Mouse (Mus musculus) intestine, postnatal 0 days (tissue): ENCODE data around the gene Sh3gl1. TPM values are rescaled to one million over a fixed set of nuclear protein-coding genes. Genes with fewer than 3 reads are reported as not detected.
A peak's percentile ranks its signal among the peaks of the same experiment; 100 is the strongest.

Experiments
- ATAC-seq: fragments of 200-750 bp; cut with Nextera tagmentation; 2 replicates; pipeline ENCODE4 v1.8.0; 2017; ENCODE audit warnings: mild to moderate bottlenecking, moderate TSS enrichment, moderate library complexity
- H3K27ac ChIP-seq: fragments of 300-500 bp; sonication (generic); 2 replicates; pipeline ENCODE4 v1.5.1; 2014; ENCODE audit warnings: mild to moderate bottlenecking, low read depth, low read length, moderate library complexity
- H3K27me3 ChIP-seq: fragments of 300-500 bp; sonication (generic); replicated peaks from 2 replicates; pipeline ENCODE4 v1.6.1; 2014; ENCODE audit warnings: low read length, mixed read lengths; ENCODE audit not compliant: control insufficient read depth, insufficient read depth
- H3K36me3 ChIP-seq: fragments of 300-500 bp; sonication (generic); 2 replicates; pipeline ENCODE4 v1.6.1; 2014; ENCODE audit warnings: mild to moderate bottlenecking, moderate library complexity; ENCODE audit not compliant: control insufficient read depth, insufficient read depth
- H3K4me1 ChIP-seq: fragments of 300-500 bp; sonication (generic); replicated peaks from 2 replicates; pipeline ENCODE4 v1.6.1; 2014; ENCODE audit warnings: antibody characterized with exemption, low read length, mixed read lengths; ENCODE audit not compliant: control insufficient read depth, insufficient read depth
- H3K4me2 ChIP-seq: fragments of 300-500 bp; sonication (generic); replicated peaks from 2 replicates; pipeline ENCODE4 v1.6.1; 2014; ENCODE audit warnings: low read depth, mild to moderate bottlenecking, moderate library complexity
- H3K4me3 ChIP-seq: fragments of 300-500 bp; sonication (generic); 2 replicates; pipeline ENCODE4 v1.5.1; 2014; ENCODE audit warnings: low read depth, low read length
- H3K9ac ChIP-seq: fragments of 300-500 bp; sonication (generic); 2 replicates; pipeline ENCODE4 v1.6.1; 2014; ENCODE audit warnings: mild to moderate bottlenecking, low read depth, low read length
- H3K9me3 ChIP-seq: fragments of 300-500 bp; sonication (generic); 2 replicates; pipeline ENCODE4 v1.6.1; 2016; ENCODE audit warnings: mixed run types; ENCODE audit not compliant: control insufficient read depth
- CTCF ChIP-seq: sonication (generic); IDR thresholded peaks from 2 replicates; pipeline ENCODE4 v1.5.1; 2016; ENCODE audit warnings: low read depth, mild to moderate bottlenecking, control low read depth, antibody characterized with exemption, moderate library complexity
- WGBS: fragments of 180-500 bp; shearing (Covaris S2); extraction: QIAGEN DNeasy Blood & Tissue Kit; methylation state at CpG from one replicate; pipeline ENCODE4 v1.1.7; 2014; 5-methylcytosine and 5-hydroxymethylcytosine counted together
- polyA plus RNA-seq: library from polyadenylated mRNA; unstranded; fragments of >200 nt; fragmentation: Nextera tagmentation; extraction: Ambion mirVana; gene quantifications from 2 replicates; pipeline ENCODE4 v1.2.1, GENCODE M21; 2015

Sh3gl1 gene
- polyA plus RNA-seq, 1 experiment from 2014 or later = 97.0 TPM

GRCm38 (mm10) chr17:55969966-55970891 lies 66.2 kb downstream of the Sh3gl1 start, which contains the start of gene Shd:
Shd (plus strand) TSS chr17:55970467.
- no peak for TF ChIP-seq CTCF
- H3K4me2 ChIP-seq = peak within 1 kb of the TSS; percentile 66
- no peaks in the 10 kb centered on the region for H3K9me3 ChIP-seq
- 9% methylated on average over 55 of the region's 55 CpGs for WGBS
- H3K4me3 ChIP-seq = peak within 1 kb of the TSS; percentile 38
- H3K27ac ChIP-seq = no peak within 1 kb of the TSS
- peaks cover 19% of the 10 kb centered on the region for H3K36me3 ChIP-seq
- H3K9ac ChIP-seq = peak within 1 kb of the TSS; percentile 43
- H3K27me3 ChIP-seq = peaks cover 20% of the 10 kb centered on the region
- ATAC-seq = 0 out of 2 replicates have a peak, but pooled peaks have one; percentile 15
- 0 out of 2 replicates have a peak, but pooled peaks cover 4% of the 10 kb centered on the region for H3K4me1 ChIP-seq

GRCm38 (mm10) chr17:55969560-55969959 lies 66.9 kb downstream of the Sh3gl1 start:
- H3K4me3 ChIP-seq = no peak overlapping the region
- H3K9me3 ChIP-seq = no peaks in the 10 kb centered on the region
- peaks cover 26% of the 10 kb centered on the region for H3K36me3 ChIP-seq
- TF ChIP-seq CTCF = no peak
- H3K27ac ChIP-seq = no peak overlapping the region
- H3K4me1 ChIP-seq = 0 out of 2 replicates have a peak, but pooled peaks cover 4% of the 10 kb centered on the region
- ATAC-seq = no peak
- H3K9ac ChIP-seq = no peak overlapping the region
- H3K27me3 ChIP-seq = peaks cover 20% of the 10 kb centered on the region
- H3K4me2 ChIP-seq = no peak overlapping the region; the same call in 1 of the 2 replicates
- WGBS = 38% methylated on average over 14 of the region's 14 CpGs

GRCm38 (mm10) chr17:55968210-55968609 lies 68.2 kb downstream of the Sh3gl1 start:
- WGBS = 73% methylated on average over 7 of the region's 7 CpGs
- no peak for TF ChIP-seq CTCF
- H3K36me3 ChIP-seq = peaks cover 32% of the 10 kb centered on the region

GRCm38 (mm10) chr17:55967186-55967585 lies 69.2 kb downstream of the Sh3gl1 start:
- TF ChIP-seq CTCF = no peak
- Histone ChIP-seq H3K4me2 (no peak overlapping the region), H3K4me1 (0 out of 2 replicates have a peak, but pooled peaks cover 4% of the 10 kb centered on the region), H3K9me3 (no peaks in the 10 kb centered on the region), H3K4me3 (no peak overlapping the region), H3K36me3 (peaks cover 35% of the 10 kb centered on the region), H3K9ac (no peak overlapping the region), H3K27ac (no peak overlapping the region), H3K27me3 (peaks cover 20% of the 10 kb centered on the region)
- ATAC-seq = no peak
- 95% methylated on average over 4 of the region's 4 CpGs for WGBS

More at GRCm38 (mm10) chr17:55968210-55968609, 68.2 kb downstream of the Sh3gl1 start:
- Histone ChIP-seq H3K4me2 (no peak overlapping the region), H3K9me3 (no peaks in the 10 kb centered on the region), H3K27ac (no peak overlapping the region), H3K4me3 (no peak overlapping the region), H3K9ac (no peak overlapping the region), H3K27me3 (peaks cover 20% of the 10 kb centered on the region), H3K4me1 (0 out of 2 replicates have a peak, but pooled peaks cover 4% of the 10 kb centered on the region)
- ATAC-seq = no peak

Other genes with a start within 250 kb of the Sh3gl1 start
- gene Zfp119a, start 157.7 kb downstream of the Sh3gl1 start, polyA plus RNA-seq = 4.9 and 5.1 TPM in 2 replicates
- gene Zfp959, start 144.5 kb downstream of the Sh3gl1 start, polyA plus RNA-seq = 4.8 and 5.0 TPM in 2 replicates
- 3.4 and 3.7 TPM in 2 replicates for gene Zfp119b, start 87.1 kb downstream of the Sh3gl1 start, polyA plus RNA-seq
- 1.5 and 1.6 TPM in 2 replicates for gene Ebi3, start 84.0 kb downstream of the Sh3gl1 start, polyA plus RNA-seq
- gene Yju2, start 77.5 kb downstream of the Sh3gl1 start, polyA plus RNA-seq = 10.2 and 10.9 TPM in 2 replicates
- 2.7 and 2.9 TPM in 2 replicates for gene Shd, start 66.2 kb downstream of the Sh3gl1 start, polyA plus RNA-seq
- gene Fsd1, start 50.1 kb downstream of the Sh3gl1 start, polyA plus RNA-seq = 3.6 and 4.2 TPM in 2 replicates
- 82.8 and 84.5 TPM in 2 replicates for gene Stap2, start 31.1 kb downstream of the Sh3gl1 start, polyA plus RNA-seq
- gene Mpnd, start 30.9 kb downstream of the Sh3gl1 start, polyA plus RNA-seq = 41.4 and 43.0 TPM in 2 replicates
- 4.8 and 5.2 TPM in 2 replicates for gene Chaf1a, start 3.8 kb upstream of the Sh3gl1 start, polyA plus RNA-seq
- 42.5 and 47.7 TPM in 2 replicates for gene Ubxn6, start 38.4 kb upstream of the Sh3gl1 start, polyA plus RNA-seq
- gene Hdgfl2, start 43.0 kb upstream of the Sh3gl1 start, polyA plus RNA-seq = 25.9 and 33.6 TPM in 2 replicates
- 0.30 and 0.31 TPM in 2 replicates for gene Plin4, start 73.2 kb upstream of the Sh3gl1 start, polyA plus RNA-seq
- gene Plin5, start 81.0 kb upstream of the Sh3gl1 start, polyA plus RNA-seq = 0.10 TPM in 1 of 2 replicates, not detected in the other
- 3.6 and 3.9 TPM in 2 replicates for gene Lrg1, start 85.4 kb upstream of the Sh3gl1 start, polyA plus RNA-seq
- gene Sema6b, start 103.7 kb upstream of the Sh3gl1 start, polyA plus RNA-seq = 0.94 and 1.1 TPM in 2 replicates
- gene Tnfaip8l1, start 125.8 kb upstream of the Sh3gl1 start, polyA plus RNA-seq = 4.6 and 5.1 TPM in 2 replicates
- 83.5 and 90.5 TPM in 2 replicates for gene Mydgf, start 147.3 kb upstream of the Sh3gl1 start, polyA plus RNA-seq
- gene Dpp9, start 182.3 kb upstream of the Sh3gl1 start, polyA plus RNA-seq = 10.6 and 12.0 TPM in 2 replicates
- 7.0 and 8.0 TPM in 2 replicates for gene Fem1a, start 220.2 kb upstream of the Sh3gl1 start, polyA plus RNA-seq
- 15.8 and 16.0 TPM in 2 replicates for gene Ticam1, start 240.2 kb upstream of the Sh3gl1 start, polyA plus RNA-seq